ENCODE assay signal across 35 mouse cellular contexts in genomic region chr14:57711059-57711458, GRCm38 (mm10). TPM values are rescaled to one million over a fixed set of nuclear protein-coding genes. Genes with fewer than 3 reads are reported as not detected.
DNase-seq lines count a peak whose midpoint lies in the region; ATAC-seq lines count a peak whose summit lies in the region.
"Had no signal": no experiment of that assay in that cellular context is flagged by ENCODE, and none has a peak within 500 bp of the region (broad histone marks: within the 10 kb centered on the region; RNA-seq: fewer than 3 reads in every experiment).

No protein-coding gene starts in this region.

- H3K27ac ChIP-seq in liver, embryonic 15.5 days (replicated peaks) = 0 out of 2 replicates have a peak overlapping the region, but pooled peaks have one; percentile 14
- H3K27ac ChIP-seq in liver, embryonic 12.5 days = no peak overlapping the region
- H3K27ac ChIP-seq: embryonic facial prominence, embryonic 12.5 days; embryonic facial prominence, embryonic 15.5 days; heart, adult 2 months; heart, embryonic 10.5 days; heart, embryonic 13.5 days; hindbrain, embryonic 14.5 days; hindbrain, postnatal 0 days; intestine, embryonic 15.5 days had no signal

- H3K4me2 ChIP-seq in liver, embryonic 15.5 days = no peak overlapping the region
- no peak overlapping the region for H3K4me2 ChIP-seq in liver, embryonic 12.5 days
- H3K4me2 ChIP-seq: embryonic facial prominence, embryonic 12.5 days; embryonic facial prominence, embryonic 15.5 days; heart, embryonic 13.5 days; hindbrain, embryonic 14.5 days; intestine, embryonic 15.5 days had no signal

- peaks cover 66% of the 10 kb centered on the region for H3K4me1 ChIP-seq in liver, embryonic 15.5 days (replicated peaks)
- peaks cover 44% of the 10 kb centered on the region for H3K4me1 ChIP-seq in liver, embryonic 12.5 days

- H3K36me3 ChIP-seq in liver, embryonic 15.5 days (replicated peaks) = 0 out of 2 replicates have a peak, but pooled peaks cover 4% of the 10 kb centered on the region
- H3K36me3 ChIP-seq in liver, embryonic 12.5 days = no peaks in the 10 kb centered on the region
- H3K36me3 ChIP-seq: G1E; intestine, embryonic 15.5 days had no signal

- no peak overlapping the region for H3K4me3 ChIP-seq in liver, embryonic 15.5 days (replicated peaks)
- no peak overlapping the region for H3K4me3 ChIP-seq in liver, embryonic 12.5 days
- H3K4me3 ChIP-seq: embryonic facial prominence, embryonic 12.5 days; embryonic facial prominence, embryonic 15.5 days; heart, adult 2 months; heart, embryonic 10.5 days; heart, embryonic 13.5 days; intestine, embryonic 15.5 days had no signal

- 79% methylated on average over 6 of the region's 6 CpGs for WGBS in liver, embryonic 15.5 days (ENCODE audit: insufficient replicate concordance)
- WGBS in liver, embryonic 12.5 days (ENCODE audit: insufficient replicate concordance) = 83% methylated on average over 6 of the region's 6 CpGs

- no peak overlapping the region for H3K9ac ChIP-seq in liver, embryonic 15.5 days
- H3K9ac ChIP-seq in liver, embryonic 12.5 days = no peak overlapping the region
- H3K9ac ChIP-seq: embryonic facial prominence, embryonic 12.5 days; embryonic facial prominence, embryonic 15.5 days; forebrain, postnatal 0 days; heart, embryonic 13.5 days; hindbrain, embryonic 14.5 days; intestine, embryonic 15.5 days had no signal

- no peaks in the 10 kb centered on the region for H3K9me3 ChIP-seq in liver, embryonic 15.5 days (replicated peaks)
- H3K9me3 ChIP-seq in liver, embryonic 12.5 days (replicated peaks) = no peaks in the 10 kb centered on the region
- H3K9me3 ChIP-seq: embryonic facial prominence, embryonic 12.5 days; embryonic facial prominence, embryonic 15.5 days; G1E; heart, embryonic 10.5 days; heart, embryonic 13.5 days; intestine, embryonic 15.5 days had no signal

- no peak for ATAC-seq in liver, embryonic 15.5 days (ENCODE audit: insufficient read depth)
- ATAC-seq in liver, embryonic 12.5 days = no peak
- ATAC-seq in activated CD4-positive, CD25-positive, alpha-beta regulatory T cell, adult 4 months = peak; percentile 30
- no peak for ATAC-seq in granulocyte monocyte progenitor cell, adult 5-6 weeks (replicated peaks; ENCODE audit: poor library complexity, severe bottlenecking)
- ATAC-seq: forebrain, embryonic 14.5 days; forebrain, postnatal 0 days; hindbrain, postnatal 0 days; intestine, embryonic 15.5 days; Patski had no signal

- DNase-seq in naive thymus-derived CD4-positive, alpha-beta T cell, adult 2 months (ENCODE audit: low read depth) = peak; percentile 27
- DNase-seq in lung, postnatal 36 days = no peak
- DNase-seq: adrenal gland, adult 2 months; adrenal gland, postnatal 14 days; B cell, adult 2 months; cerebellum, adult 11 months; cerebellum, adult 2 months; cerebellum, adult 9-11 months; cerebellum, postnatal 25 days; forebrain, postnatal 0 days; gastrocnemius, postnatal 14 days; heart, adult 2 months; heart, postnatal 14 days; heart, postnatal 4 days; kidney, adult 11 months had no signal

- H3K27me3 ChIP-seq in liver, embryonic 15.5 days = no peaks in the 10 kb centered on the region
- H3K27me3 ChIP-seq in liver, embryonic 12.5 days (replicated peaks) = no peaks in the 10 kb centered on the region
- H3K27me3 ChIP-seq: CH12.LX; embryonic facial prominence, embryonic 12.5 days; embryonic facial prominence, embryonic 15.5 days; heart, embryonic 13.5 days; intestine, embryonic 15.5 days; Patski had no signal

RNA-seq across cellular contexts. Expression of gene Gm49361, which starts 34.8 kb away (rescaled TPM):
- polyA plus RNA-seq in liver, embryonic 15.5 days (2015; fragmentation: Nextera tagmentation; extraction: Ambion mirVana) = not detected in 2 replicates
- polyA plus RNA-seq in liver, embryonic 12.5 days (2016; fragmentation: Nextera tagmentation; extraction: Ambion mirVana) = not detected in 2 replicates
- polyA plus RNA-seq in activated CD4-positive, CD25-positive, alpha-beta regulatory T cell, adult 4 months (2017; shearing (Covaris generic)) = not detected
- total RNA-seq in granulocyte monocyte progenitor cell, adult 5-6 weeks (2014; fragmentation: Nextera tagmentation) = not detected in 2 replicates
- total RNA-seq in granulocyte monocyte progenitor cell, adult 5-6 weeks (2017) = not detected in 2 replicates
- total RNA-seq: CH12.LX; common myeloid progenitor, adult 5-6 weeks; forebrain, postnatal 0 days; G1E had no signal
- polyA plus RNA-seq: adrenal gland, adult 2 months; cerebellum, adult 2 months; embryonic facial prominence, embryonic 12.5 days; embryonic facial prominence, embryonic 15.5 days; forebrain, embryonic 11.5 days; forebrain, embryonic 14.5 days; forebrain, postnatal 0 days; G1E; gonadal fat pad, adult 2 months; heart, adult 2 months; heart, embryonic 10.5 days; heart, embryonic 13.5 days; heart, embryonic 16.5 days; hindbrain, embryonic 11.5 days; hindbrain, embryonic 14.5 days; hindbrain, postnatal 0 days; Patski had no signal

RNA-seq across cellular contexts. Expression of gene Xpo4, which starts 45.8 kb away (rescaled TPM):
- polyA plus RNA-seq in liver, embryonic 15.5 days (2015; fragmentation: Nextera tagmentation; extraction: Ambion mirVana) = 11.8 and 11.9 TPM in 2 replicates
- polyA plus RNA-seq in liver, embryonic 12.5 days (2016; fragmentation: Nextera tagmentation; extraction: Ambion mirVana) = 28.9 and 29.3 TPM in 2 replicates
- 10 to 100 TPM; 21.2 to 28.7 TPM for polyA plus RNA-seq in activated CD4-positive, CD25-positive, alpha-beta regulatory T cell, adult 4 months (2017; shearing (Covaris generic))
- total RNA-seq in granulocyte monocyte progenitor cell, adult 5-6 weeks (2014; fragmentation: Nextera tagmentation) = 23.6 and 30.4 TPM in 2 replicates
- total RNA-seq in granulocyte monocyte progenitor cell, adult 5-6 weeks (2017) = 39.3 and 41.7 TPM in 2 replicates

RNA-seq across cellular contexts. Expression of gene Lats2, which starts 47.1 kb away (rescaled TPM):
- polyA plus RNA-seq in liver, embryonic 15.5 days (2015; fragmentation: Nextera tagmentation; extraction: Ambion mirVana) = 5.5 and 5.8 TPM in 2 replicates
- polyA plus RNA-seq in liver, embryonic 12.5 days (2016; fragmentation: Nextera tagmentation; extraction: Ambion mirVana) = 6.6 and 7.3 TPM in 2 replicates
- 10 to 100 TPM; 17.9 to 20.7 TPM for polyA plus RNA-seq in activated CD4-positive, CD25-positive, alpha-beta regulatory T cell, adult 4 months (2017; shearing (Covaris generic))
- total RNA-seq in granulocyte monocyte progenitor cell, adult 5-6 weeks (2014; fragmentation: Nextera tagmentation) = 14.3 and 22.9 TPM in 2 replicates
- total RNA-seq in granulocyte monocyte progenitor cell, adult 5-6 weeks (2017) = 10.3 TPM in 2 replicates
